Mouse (Mus musculus): ENCODE measurements at regions not wholly inside any gene's neighbourhood (a gene's known extent, or its start where the extent isn't known, plus 50 kb on each side); places are given as distances from the start of the nearest gene placed in this dataset.

DNA sequence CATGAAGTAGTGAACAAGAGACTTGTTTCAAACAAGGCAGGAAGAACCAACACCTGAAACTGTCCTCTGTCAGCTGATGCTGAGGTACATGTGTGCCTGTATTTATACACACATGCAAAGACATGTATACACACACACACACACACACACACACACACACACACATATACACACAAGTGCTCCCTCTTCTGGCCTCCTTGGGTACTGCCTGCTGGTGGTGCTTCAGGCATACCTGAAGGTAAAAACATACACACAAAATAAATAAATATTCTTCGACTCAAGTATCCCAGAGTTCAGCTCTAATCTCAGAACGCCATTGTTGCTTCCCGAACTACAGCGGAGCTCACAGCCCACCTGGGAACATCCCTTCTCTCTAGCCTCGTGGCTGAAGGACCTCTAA lies 69.2 kb upstream of the Ky start:
- TF ChIP-seq USF1 (IDR thresholded peaks at IDR 0.05; ENCODE audit: low read depth, low read length) (no peak), EP300 (IDR thresholded peaks at IDR 0.05; ENCODE audit: low read length) (no peak), RAD21 (IDR thresholded peaks at IDR 0.05; ENCODE audit: low read depth, low read length) (no peak), POLR2A (IDR thresholded peaks at IDR 0.05; ENCODE audit: low read depth, low read length) (no peak), CTCF (conservative IDR thresholded peaks at IDR 0.05 in 1 of 2, IDR thresholded peaks at IDR 0.05 in 1 of 2; ENCODE audit: low read depth in 2 of 2, low read length in 2 of 2) (no peak), MAX (IDR thresholded peaks at IDR 0.05; ENCODE audit: low read length) (no peak), SIN3A (IDR thresholded peaks at IDR 0.05; ENCODE audit: low read length) (no peak), NELFE (IDR thresholded peaks at IDR 0.05; ENCODE audit: low read depth, low read length) (no peak), TCF12 (IDR thresholded peaks at IDR 0.05; ENCODE audit: low read depth, low read length) (no peak)
